Mouse (Mus musculus): Measurements from ENCODE around the gene Nppb. TPM values are rescaled to one million over a fixed set of nuclear protein-coding genes. Genes with fewer than 3 reads are reported as not detected.

Gene Nppb
- not detected for total RNA-seq (2022)

- DNase-seq (ENCODE audit: low spot score in 2 of 2) = no peak
These were observed at the start of gene Nppb for GRCm38 (mm10) chr4:147985205-147986132. TSS of gene Nppb (plus strand) at chr4:147985788.

GRCm38 (mm10) chr4:147935904-147936303 lies 49.7 kb upstream of the Nppb start:
- no peak for DNase-seq (ENCODE audit: low spot score in 2 of 2)

GRCm38 (mm10) chr4:147936331-147936954 lies 49.1 kb upstream of the Nppb start, which contains the start of gene Plod1:
TSS of gene Plod1 (minus strand) at chr4:147936767.
- peak; percentile 51 to 62 for DNase-seq (ENCODE audit: low spot score in 2 of 2)

- no peak for DNase-seq (ENCODE audit: low spot score in 2 of 2)
These were observed 48.6 kb upstream of the Nppb start for GRCm38 (mm10) chr4:147937021-147937420.

GRCm38 (mm10) chr4:147937486-147937885 lies 48.1 kb upstream of the Nppb start:
- DNase-seq (ENCODE audit: low spot score in 2 of 2) = no peak

GRCm38 (mm10) chr4:147938148-147939096 lies 47.2 kb upstream of the Nppb start:
- DNase-seq (ENCODE audit: low spot score in 2 of 2) = no peak

- DNase-seq (ENCODE audit: low spot score in 2 of 2) = no peak
These were observed 45.5 kb upstream of the Nppb start for GRCm38 (mm10) chr4:147940111-147940510.

GRCm38 (mm10) chr4:147940576-147941044 lies 45.0 kb upstream of the Nppb start, which contains the start of gene 2510039O18Rik:
TSS of gene 2510039O18Rik (plus strand) at chr4:147940895.
- DNase-seq (ENCODE audit: low spot score in 2 of 2) = peak; percentile 75 to 82

- no peak for DNase-seq (ENCODE audit: low spot score in 2 of 2)
These were observed 44.3 kb upstream of the Nppb start for GRCm38 (mm10) chr4:147941045-147942020.

GRCm38 (mm10) chr4:147943005-147943404 lies 42.6 kb upstream of the Nppb start:
- no peak for DNase-seq (ENCODE audit: low spot score in 2 of 2)

GRCm38 (mm10) chr4:147947511-147947910 lies 38.1 kb upstream of the Nppb start:
- no peak for DNase-seq (ENCODE audit: low spot score in 2 of 2)

- no peak for DNase-seq (ENCODE audit: low spot score in 2 of 2)
These were observed 32.0 kb upstream of the Nppb start for GRCm38 (mm10) chr4:147953590-147953989.

GRCm38 (mm10) chr4:147957141-147957540 lies 28.4 kb upstream of the Nppb start:
- no peak for DNase-seq (ENCODE audit: low spot score in 2 of 2)

GRCm38 (mm10) chr4:147959881-147960831 lies 25.4 kb upstream of the Nppb start:
- DNase-seq (ENCODE audit: low spot score in 2 of 2) = no peak

GRCm38 (mm10) chr4:147962781-147963180 lies 22.8 kb upstream of the Nppb start:
- no peak for DNase-seq (ENCODE audit: low spot score in 2 of 2)

- no peak for DNase-seq (ENCODE audit: low spot score in 2 of 2)
These were observed 22.0 kb upstream of the Nppb start for GRCm38 (mm10) chr4:147963623-147964022.

GRCm38 (mm10) chr4:147965712-147966111 lies 19.9 kb upstream of the Nppb start:
- no peak for DNase-seq (ENCODE audit: low spot score in 2 of 2)

GRCm38 (mm10) chr4:147968816-147969215 lies 16.8 kb upstream of the Nppb start:
- no peak for DNase-seq (ENCODE audit: low spot score in 2 of 2)

GRCm38 (mm10) chr4:147969337-147969736 lies 16.3 kb upstream of the Nppb start:
- no peak for DNase-seq (ENCODE audit: low spot score in 2 of 2)
